Mouse (Mus musculus): ENCODE measurements at regions not wholly inside any gene's neighbourhood (a gene's known extent, or its start where the extent isn't known, plus 50 kb on each side); places are given as distances from the start of the nearest gene placed in this dataset.

- no peak overlapping the region for H3K9ac ChIP-seq (ENCODE audit: low read depth, low read length)
- no peaks in the 10 kb centered on the region for H3K27me3 ChIP-seq (ENCODE audit: control insufficient read depth, insufficient read depth, low read length)
- H3K36me3 ChIP-seq (ENCODE audit: control insufficient read depth, insufficient read depth, low read length), result no peaks in the 10 kb centered on the region
- TF ChIP-seq CTCF (IDR thresholded peaks at IDR 0.05), result no peak
- no peak for TF ChIP-seq EP300 (IDR thresholded peaks at IDR 0.05; ENCODE audit: insufficient read depth, low read depth, low read length)
- TF ChIP-seq POLR2A (IDR thresholded peaks at IDR 0.05; ENCODE audit: insufficient read depth, low read depth, low read length), result no peak
- 34% methylated on average over 3 of the region's 3 CpGs for WGBS
- DNase-seq, result no peak
- no peaks in the 10 kb centered on the region for H3K4me1 ChIP-seq (ENCODE audit: control insufficient read depth, insufficient read depth, low read length)
- H3K4me3 ChIP-seq, result no peak overlapping the region
- H3K27ac ChIP-seq, result no peak overlapping the region
- intact Hi-C loops (cut with DNase I), result no loop called here
- no peaks in the 10 kb centered on the region for H3K79me2 ChIP-seq (replicated peaks; ENCODE audit: control insufficient read depth, insufficient read depth, low read length)
Observed at GRCm38 (mm10) chr5:54239586-54239985, 241.3 kb downstream of the Stim2 start.

- H3K9ac ChIP-seq (ENCODE audit: low read depth, low read length), result no peak overlapping the region
- H3K4me1 ChIP-seq (ENCODE audit: control insufficient read depth, insufficient read depth, low read length), result no peaks in the 10 kb centered on the region
- H3K4me3 ChIP-seq, result no peak overlapping the region
- DNase-seq, result no peak
- no peaks in the 10 kb centered on the region for H3K79me2 ChIP-seq (replicated peaks; ENCODE audit: control insufficient read depth, insufficient read depth, low read length)
- TF ChIP-seq CTCF (IDR thresholded peaks at IDR 0.05), result no peak
- no peak for TF ChIP-seq POLR2A (IDR thresholded peaks at IDR 0.05; ENCODE audit: insufficient read depth, low read depth, low read length)
- no peak for TF ChIP-seq EP300 (IDR thresholded peaks at IDR 0.05; ENCODE audit: insufficient read depth, low read depth, low read length)
- intact Hi-C loops (cut with DNase I), result no loop called here
- no peak overlapping the region for H3K27ac ChIP-seq
- WGBS, result 44% methylated on average over 20 of the region's 20 CpGs
- no peaks in the 10 kb centered on the region for H3K36me3 ChIP-seq (ENCODE audit: control insufficient read depth, insufficient read depth, low read length)
- H3K27me3 ChIP-seq (ENCODE audit: control insufficient read depth, insufficient read depth, low read length), result no peaks in the 10 kb centered on the region
Observed at GRCm38 (mm10) chr5:54241169-54241917, 243.0 kb downstream of the Stim2 start.

GRCm38 (mm10) chr5:54242126-54242525 is 243.8 kb downstream of the Stim2 start:
- Histone ChIP-seq H3K79me2 (replicated peaks; ENCODE audit: control insufficient read depth, insufficient read depth, low read length) (no peaks in the 10 kb centered on the region), H3K27ac (no peak overlapping the region), H3K9ac (ENCODE audit: low read depth, low read length) (no peak overlapping the region), H3K27me3 (ENCODE audit: control insufficient read depth, insufficient read depth, low read length) (no peaks in the 10 kb centered on the region), H3K4me3 (no peak overlapping the region), H3K36me3 (ENCODE audit: control insufficient read depth, insufficient read depth, low read length) (no peaks in the 10 kb centered on the region), H3K4me1 (ENCODE audit: control insufficient read depth, insufficient read depth, low read length) (no peaks in the 10 kb centered on the region)
- 89% methylated on average over 4 of the region's 4 CpGs for WGBS
- TF ChIP-seq CTCF (IDR thresholded peaks at IDR 0.05) (no peak), POLR2A (IDR thresholded peaks at IDR 0.05; ENCODE audit: insufficient read depth, low read depth, low read length) (no peak), EP300 (IDR thresholded peaks at IDR 0.05; ENCODE audit: insufficient read depth, low read depth, low read length) (no peak)
- intact Hi-C loops (cut with DNase I), result no loop called here
- DNase-seq, result no peak

GRCm38 (mm10) chr5:54252038-54252437 is 253.7 kb downstream of the Stim2 start:
- intact Hi-C loops (cut with DNase I), result no loop called here
- Histone ChIP-seq H3K9ac (ENCODE audit: low read depth, low read length) (no peak overlapping the region), H3K27me3 (ENCODE audit: control insufficient read depth, insufficient read depth, low read length) (no peaks in the 10 kb centered on the region), H3K27ac (no peak overlapping the region), H3K36me3 (ENCODE audit: control insufficient read depth, insufficient read depth, low read length) (no peaks in the 10 kb centered on the region), H3K4me1 (ENCODE audit: control insufficient read depth, insufficient read depth, low read length) (no peaks in the 10 kb centered on the region), H3K4me3 (no peak overlapping the region), H3K79me2 (replicated peaks; ENCODE audit: control insufficient read depth, insufficient read depth, low read length) (no peaks in the 10 kb centered on the region)
- 69% methylated on average over 2 of the region's 2 CpGs for WGBS
- TF ChIP-seq EP300 (IDR thresholded peaks at IDR 0.05; ENCODE audit: insufficient read depth, low read depth, low read length), result no peak
- no peak for TF ChIP-seq CTCF (IDR thresholded peaks at IDR 0.05)
- TF ChIP-seq POLR2A (IDR thresholded peaks at IDR 0.05; ENCODE audit: insufficient read depth, low read depth, low read length), result no peak
- DNase-seq, result no peak

- H3K4me3 ChIP-seq, result no peak overlapping the region
- H3K27ac ChIP-seq, result no peak overlapping the region
- intact Hi-C loops (cut with DNase I), result no loop called here
- no peaks in the 10 kb centered on the region for H3K36me3 ChIP-seq (ENCODE audit: control insufficient read depth, insufficient read depth, low read length)
- no peaks in the 10 kb centered on the region for H3K27me3 ChIP-seq (ENCODE audit: control insufficient read depth, insufficient read depth, low read length)
- 55% methylated on average over 7 of the region's 7 CpGs for WGBS
- H3K4me1 ChIP-seq (ENCODE audit: control insufficient read depth, insufficient read depth, low read length), result no peaks in the 10 kb centered on the region
- no peak for DNase-seq
- H3K9ac ChIP-seq (ENCODE audit: low read depth, low read length), result no peak overlapping the region
- no peaks in the 10 kb centered on the region for H3K79me2 ChIP-seq (replicated peaks; ENCODE audit: control insufficient read depth, insufficient read depth, low read length)
- TF ChIP-seq CTCF (IDR thresholded peaks at IDR 0.05) (no peak), EP300 (IDR thresholded peaks at IDR 0.05; ENCODE audit: insufficient read depth, low read depth, low read length) (no peak), POLR2A (IDR thresholded peaks at IDR 0.05; ENCODE audit: insufficient read depth, low read depth, low read length) (no peak)
Observed at GRCm38 (mm10) chr5:54254005-54254404, 255.7 kb downstream of the Stim2 start.

GRCm38 (mm10) chr5:54258087-54258733 is 259.9 kb downstream of the Stim2 start:
- Histone ChIP-seq H3K27me3 (ENCODE audit: control insufficient read depth, insufficient read depth, low read length) (no peaks in the 10 kb centered on the region), H3K36me3 (ENCODE audit: control insufficient read depth, insufficient read depth, low read length) (no peaks in the 10 kb centered on the region), H3K4me3 (no peak overlapping the region), H3K79me2 (replicated peaks; ENCODE audit: control insufficient read depth, insufficient read depth, low read length) (no peaks in the 10 kb centered on the region), H3K4me1 (ENCODE audit: control insufficient read depth, insufficient read depth, low read length) (no peaks in the 10 kb centered on the region), H3K9ac (ENCODE audit: low read depth, low read length) (no peak overlapping the region), H3K27ac (no peak overlapping the region)
- peak in 1 of 2 experiments; percentile 10 for DNase-seq
- TF ChIP-seq CTCF (IDR thresholded peaks at IDR 0.05), result peak; percentile 71
- TF ChIP-seq EP300 (IDR thresholded peaks at IDR 0.05; ENCODE audit: insufficient read depth, low read depth, low read length), result no peak
- no peak for TF ChIP-seq POLR2A (IDR thresholded peaks at IDR 0.05; ENCODE audit: insufficient read depth, low read depth, low read length)
- 10% methylated on average over 1 of the region's 1 CpGs for WGBS
- intact Hi-C loops (cut with DNase I), result loop anchor here (5.0 kb wide), 1 partner anchor 539 kb away; no protein-coding TSS in a partner anchor
